Comparison of ENCODE assay signal across 8 mouse cellular contexts in the genomic region with DNA sequence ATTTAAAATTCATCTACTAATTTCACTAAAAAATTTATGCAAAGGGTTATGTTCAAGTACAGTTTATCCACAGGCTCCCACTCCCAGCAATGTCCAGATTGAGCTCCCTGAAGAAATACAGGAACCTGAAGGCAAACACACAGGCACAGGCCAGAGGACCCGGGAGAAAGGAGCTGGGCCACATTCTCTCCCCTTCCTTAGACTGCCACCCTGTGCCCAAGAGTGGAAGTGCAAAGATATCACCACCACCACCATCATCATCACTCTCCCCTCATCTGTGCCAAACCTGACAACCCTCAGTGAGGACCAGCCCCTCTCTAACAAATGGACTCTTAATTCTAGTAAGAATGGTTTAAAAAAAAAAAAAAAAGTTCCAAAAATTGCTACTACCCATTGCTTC. TPM values are rescaled to one million over a fixed set of nuclear protein-coding genes. Genes with fewer than 3 reads are reported as not detected.
DNase-seq lines count a peak whose midpoint lies in the region; ATAC-seq and TF ChIP-seq lines count a peak whose summit lies in the region.

No protein-coding gene starts in this region.

- peaks cover 92% of the 10 kb centered on the region for H3K36me3 ChIP-seq in heart, embryonic 10.5 days
- peaks cover 39% of the 10 kb centered on the region for H3K36me3 ChIP-seq in spleen, adult 2 months (ENCODE audit: control insufficient read depth, insufficient read depth, low read length)

- H3K4me3 ChIP-seq in heart, embryonic 10.5 days: no peak overlapping the region
- no peak overlapping the region for H3K4me3 ChIP-seq in spleen, adult 2 months (ENCODE audit: extremely low read depth, insufficient read depth, insufficient read length)

- peak; percentile 77; the same call in 1 of the 2 replicates for TF ChIP-seq CTCF in spleen, adult 2 months (IDR thresholded peaks at IDR 0.05; ENCODE audit: extremely low read depth, insufficient read depth, insufficient read length, insufficient replicate concordance)

- no peaks in the 10 kb centered on the region for H3K9me3 ChIP-seq in heart, embryonic 10.5 days

- no peak for TF ChIP-seq POLR2A in spleen, adult 2 months (IDR thresholded peaks at IDR 0.05; ENCODE audit: low read depth, low read length)

- no peaks in the 10 kb centered on the region for H3K4me1 ChIP-seq in heart, embryonic 10.5 days
- H3K4me1 ChIP-seq in spleen, adult 2 months (ENCODE audit: control insufficient read depth, insufficient read depth, insufficient read length): no peaks in the 10 kb centered on the region

- peak; percentile 75 for ATAC-seq in CD4-positive, CD25-positive, alpha-beta regulatory T cell, adult 4 months
- ATAC-seq in erythroblast, adult 5-6 weeks (replicated peaks; ENCODE audit: low FRiP score, poor library complexity, severe bottlenecking): peak; percentile 74; the same call in 1 of the 2 replicates

- H3K27me3 ChIP-seq in heart, embryonic 10.5 days (ENCODE audit: insufficient read depth, poor library complexity, severe bottlenecking): no peaks in the 10 kb centered on the region
- H3K27me3 ChIP-seq in spleen, adult 2 months (ENCODE audit: control insufficient read depth, insufficient read depth, low read length): no peaks in the 10 kb centered on the region

- WGBS in heart, embryonic 10.5 days: 29% methylated on average over 1 of the region's 1 CpGs
- 10% methylated on average over 1 of the region's 1 CpGs for WGBS in spleen, adult 2 months

- H3K27ac ChIP-seq in heart, embryonic 10.5 days: no peak overlapping the region
- no peak overlapping the region for H3K27ac ChIP-seq in spleen, adult 2 months (ENCODE audit: insufficient read depth, low read length)

- DNase-seq in heart, adult 8-10 months (ENCODE audit: low spot score): peak; percentile 26
- no peak for DNase-seq in heart, embryonic 10.5 days (ENCODE audit: low spot score)
- peak; percentile 25 for DNase-seq in c-Kit-negative CD71-positive TER-119-positive erythroid progenitor cells, embryonic 14.5 days (ENCODE audit: low read depth, low spot score)
- DNase-seq in kidney, postnatal 14 days: peak; percentile 34
- DNase-seq in lung, postnatal 25 days (ENCODE audit: low spot score): peak; percentile 34
- peak in 1 of 2 experiments; percentile 44 for DNase-seq in spleen, adult 2 months (ENCODE audit: low read depth in 1 of 2, low spot score in 2 of 2)

RNA-seq across cellular contexts. Expression of gene Ankrd10, which starts 19.3 kb away (rescaled TPM):
- 10 to 100 TPM; 17.1 to 25.6 (median 19.4) TPM for total RNA-seq in heart, adult 8-10 months (2022)
- polyA plus RNA-seq in heart, embryonic 10.5 days (2016; fragmentation: Nextera tagmentation; extraction: Ambion mirVana): 69.4 and 91.2 TPM in 2 replicates
- polyA plus RNA-seq in CD4-positive, CD25-positive, alpha-beta regulatory T cell, adult 4 months (2017; shearing (Covaris generic)): 10 to 100 TPM; 71.3 to 83.5 TPM
- 14.8 and 21.1 TPM in 2 replicates for total RNA-seq in erythroblast, adult 5-6 weeks (2015; ENCODE audit: low replicate concordance)
- 5.5 and 6.3 TPM in 2 replicates for total RNA-seq in erythroblast, adult 5-6 weeks (2017; ENCODE audit: low replicate concordance)
- polyA plus RNA-seq in spleen, adult 2 months (2012; rRNA removed): 63.0 and 82.9 TPM in 2 replicates
